Mouse (Mus musculus) CH12.LX (cell line): ENCODE measurements at regions not wholly inside any gene's neighbourhood (a gene's known extent, or its start where the extent isn't known, plus 50 kb on each side); places are given as distances from the start of the nearest gene placed in this dataset.

Experiments used
- CHD1 ChIP-seq: IDR thresholded peaks from 2 replicates; pipeline ENCODE4 v1.6.1; 2012; ENCODE audit warnings: low read depth, low read length, improper control_type of control experiment, inconsistent platforms
- CTCF ChIP-seq, 2 experiments: IDR thresholded peaks in 1 of 2; conservative IDR thresholded peaks in 1 of 2; 2 replicates each; pipeline ENCODE4 v1.5.1; 2011 to 2012; ENCODE audit warnings: low read depth in 2 of 2, low read length in 2 of 2, improper control_type of control experiment in 1 of 2, inconsistent platforms in 1 of 2, mild to moderate bottlenecking in 1 of 2, moderate library complexity in 1 of 2
- E2F4 ChIP-seq: IDR thresholded peaks from 2 replicates; pipeline ENCODE4 v1.6.1; 2011; ENCODE audit warnings: low read depth, low read length, improper control_type of control experiment; ENCODE audit not compliant: insufficient replicate concordance
- EP300 ChIP-seq: IDR thresholded peaks from 2 replicates; pipeline ENCODE4 v1.6.1; 2011; ENCODE audit warnings: low read length, improper control_type of control experiment
- ETS1 ChIP-seq: conservative IDR thresholded peaks from 2 replicates; pipeline ENCODE4 v1.6.1; 2012; ENCODE audit warnings: low read depth, mild to moderate bottlenecking, inconsistent platforms, low read length, improper control_type of control experiment, moderate library complexity
- MAFK ChIP-seq: IDR thresholded peaks from 2 replicates; pipeline ENCODE4 v1.6.1; 2011; ENCODE audit warnings: low read length, improper control_type of control experiment; ENCODE audit not compliant: insufficient replicate concordance
- MAX ChIP-seq: IDR thresholded peaks from 2 replicates; pipeline ENCODE4 v1.6.1; 2011; ENCODE audit warnings: low read length, improper control_type of control experiment
- NRF1 ChIP-seq: IDR thresholded peaks from 2 replicates; pipeline ENCODE4 v1.6.1; 2014; ENCODE audit warnings: low read depth, mild to moderate bottlenecking, inconsistent platforms, low read length, improper control_type of control experiment, moderate library complexity
- POLR2A ChIP-seq: IDR thresholded peaks from 2 replicates; pipeline ENCODE4 v1.6.1; 2011; ENCODE audit warnings: low read depth, mild to moderate bottlenecking, improper control_type of control experiment, low read length
- SIN3A ChIP-seq: IDR thresholded peaks from 2 replicates; pipeline ENCODE4 v1.6.1; 2012; ENCODE audit warnings: low read length, improper control_type of control experiment, inconsistent platforms
- TCF12 ChIP-seq: IDR thresholded peaks from 2 replicates; pipeline ENCODE4 v1.6.1; 2014; ENCODE audit warnings: low read depth, mild to moderate bottlenecking, inconsistent platforms, low read length, improper control_type of control experiment
- UBTF ChIP-seq: IDR thresholded peaks from 2 replicates; pipeline ENCODE4 v1.6.1; 2012; ENCODE audit warnings: low read depth, mild to moderate bottlenecking, inconsistent platforms, low read length, improper control_type of control experiment, moderate library complexity
- USF1 ChIP-seq: IDR thresholded peaks from 2 replicates; pipeline ENCODE4 v1.6.1; 2014; ENCODE audit warnings: low read depth, mild to moderate bottlenecking, inconsistent platforms, low read length, improper control_type of control experiment
- ZNF384 ChIP-seq: IDR thresholded peaks from 2 replicates; pipeline ENCODE4 v1.6.1; 2012; ENCODE audit warnings: low read depth, low read length, improper control_type of control experiment, inconsistent platforms

- TF ChIP-seq MAX, result no peak
- no peak for TF ChIP-seq POLR2A
- no peak for TF ChIP-seq CTCF (conservative IDR thresholded peaks at IDR 0.05 in 1 of 2, IDR thresholded peaks at IDR 0.05 in 1 of 2; ENCODE audit: low read depth in 2 of 2, low read length in 2 of 2)
- no peak for TF ChIP-seq EP300
- no peak for TF ChIP-seq USF1
- TF ChIP-seq MAFK, result no peak
- TF ChIP-seq UBTF, result no peak
- TF ChIP-seq E2F4, result no peak
- TF ChIP-seq ZNF384, result no peak
- no peak for TF ChIP-seq SIN3A
- TF ChIP-seq CHD1, result no peak
- TF ChIP-seq ETS1, result no peak
- TF ChIP-seq NRF1, result no peak
- no peak for TF ChIP-seq TCF12
These were observed 430.2 kb downstream of the Zfp704 start for GRCm38 (mm10) chr3:9179641-9180040.
